Mouse (Mus musculus) NIH3T3 (cell line): ENCODE measurements at regions not wholly inside any gene's neighbourhood (a gene's known extent, or its start where the extent isn't known, plus 50 kb on each side); places are given as distances from the start of the nearest gene placed in this dataset.
"Not testable (repeated sequence)": the region's sequence is repeated elsewhere in the genome, so short reads cannot be mapped to it uniquely, and the experiment has no call there.

ENCODE experiments used
- DNase-seq: peaks from one replicate; pipeline ENCODE4 v3.0.0-alpha.2; 2012; ENCODE audit warnings: low read depth

GRCm38 (mm10) chr8:113916649-113917048, 68.1 kb upstream of the Adamts18 start:
- no peak for DNase-seq

- DNase-seq, result no peak
Observed at GRCm38 (mm10) chr8:113917197-113917596, 68.7 kb upstream of the Adamts18 start.

- DNase-seq, result no peak
Observed at GRCm38 (mm10) chr8:113920306-113920705, 71.8 kb upstream of the Adamts18 start.

GRCm38 (mm10) chr8:113923381-113923780, 74.8 kb upstream of the Adamts18 start:
- no peak for DNase-seq

GRCm38 (mm10) chr8:113953721-113954120, 105.2 kb upstream of the Adamts18 start:
- DNase-seq, result no peak

GRCm38 (mm10) chr8:113956439-113957043, 108.0 kb upstream of the Adamts18 start:
- DNase-seq, result no peak

- no peak for DNase-seq
Observed at GRCm38 (mm10) chr8:113957821-113958220, 109.3 kb upstream of the Adamts18 start.

- no peak for DNase-seq
Observed at GRCm38 (mm10) chr8:113975810-113976209, 127.3 kb upstream of the Adamts18 start.

- DNase-seq, result no peak
Observed at GRCm38 (mm10) chr8:113976626-113977025, 128.1 kb upstream of the Adamts18 start.

- no peak for DNase-seq
Observed at GRCm38 (mm10) chr8:113977072-113977471, 128.5 kb upstream of the Adamts18 start.

GRCm38 (mm10) chr8:113978946-113979345, 130.4 kb upstream of the Adamts18 start:
- DNase-seq, result no peak

- DNase-seq, result no peak
Observed at GRCm38 (mm10) chr8:113979837-113980236, 131.3 kb upstream of the Adamts18 start.

GRCm38 (mm10) chr8:113981339-113981738, 132.8 kb upstream of the Adamts18 start:
- no peak for DNase-seq

- DNase-seq, result peak; percentile 73
Observed at GRCm38 (mm10) chr8:113984845-113985244, 136.3 kb upstream of the Adamts18 start.

GRCm38 (mm10) chr8:113985471-113985870, 136.9 kb upstream of the Adamts18 start:
- DNase-seq, result no peak

GRCm38 (mm10) chr8:113985948-113986347, 137.4 kb upstream of the Adamts18 start:
- no peak for DNase-seq

GRCm38 (mm10) chr8:113990718-113991117, 142.2 kb upstream of the Adamts18 start:
- no peak for DNase-seq

GRCm38 (mm10) chr8:113998881-113999280, 134.5 kb upstream of the Nudt7 start:
- DNase-seq, result no peak

- peak; percentile 28 for DNase-seq
Observed at GRCm38 (mm10) chr8:114001674-114002073, 131.7 kb upstream of the Nudt7 start.

- DNase-seq, result no peak
Observed at GRCm38 (mm10) chr8:114004436-114004835, 128.9 kb upstream of the Nudt7 start.

GRCm38 (mm10) chr8:114006587-114006986, 126.8 kb upstream of the Nudt7 start:
- DNase-seq, result peak; percentile 22

- DNase-seq, result no peak
Observed at GRCm38 (mm10) chr8:114007103-114007502, 126.3 kb upstream of the Nudt7 start.

- no peak for DNase-seq
Observed at GRCm38 (mm10) chr8:114018364-114018763, 115.0 kb upstream of the Nudt7 start.

- not testable (repeated sequence) for DNase-seq
Observed at GRCm38 (mm10) chr8:114030141-114030540, 103.2 kb upstream of the Nudt7 start.
